9 mouse cellular contexts compared by ENCODE assay signal in the genomic region with DNA sequence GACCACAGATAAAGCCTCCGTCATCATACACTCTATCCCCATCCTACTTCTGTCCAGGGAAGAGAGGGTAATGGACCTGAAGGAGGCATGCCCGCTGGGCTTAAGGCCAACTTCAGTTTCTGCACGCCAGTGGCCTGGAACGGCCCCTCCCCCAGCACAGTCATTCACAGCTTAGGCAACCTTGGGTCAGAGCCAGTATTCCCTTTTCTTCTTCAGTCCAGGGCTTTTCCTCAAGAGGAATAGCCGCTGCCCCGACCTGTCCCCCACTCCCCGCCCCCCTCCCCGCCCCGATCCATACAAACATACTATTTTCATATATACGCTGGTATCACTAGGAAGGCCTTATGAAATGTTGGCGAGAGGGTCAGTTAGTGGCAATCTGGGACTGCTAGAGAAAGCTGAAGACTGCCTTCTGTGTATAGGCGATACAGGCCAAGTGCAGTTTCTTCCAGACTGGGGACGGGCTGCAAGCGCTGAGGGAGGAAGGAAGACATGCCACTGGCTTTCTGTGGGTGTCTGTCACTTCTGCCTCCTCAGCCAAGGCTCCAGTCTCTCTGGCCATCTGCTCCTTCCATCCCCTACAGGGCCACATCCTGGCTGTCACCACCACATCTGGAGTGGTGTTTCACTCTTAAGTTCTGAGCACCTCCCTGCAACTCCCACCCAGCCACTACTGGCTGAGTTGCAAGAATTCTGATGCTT.
DNase-seq lines count a peak whose midpoint lies in the region; ATAC-seq and TF ChIP-seq lines count a peak whose summit lies in the region.
"Had no signal": no experiment of that assay in that cellular context is flagged by ENCODE, and none has a peak within 500 bp of the region (broad histone marks: within the 10 kb centered on the region; RNA-seq: fewer than 3 reads in every experiment).

No protein-coding gene starts in this region.

- no peak for TF ChIP-seq CTCF in heart, postnatal 0 days (IDR thresholded peaks at IDR 0.05; ENCODE audit: low read depth)
- no peak for TF ChIP-seq CTCF in testis, adult 2 months (IDR thresholded peaks at IDR 0.05; ENCODE audit: control insufficient read depth, insufficient read depth, insufficient replicate concordance, low read depth, low read length)

- H3K9me3 ChIP-seq in forebrain, embryonic 15.5 days, result no peaks in the 10 kb centered on the region
- no peaks in the 10 kb centered on the region for H3K9me3 ChIP-seq in forebrain, embryonic 11.5 days (ENCODE audit: control insufficient read depth, low read length)
- no peaks in the 10 kb centered on the region for H3K9me3 ChIP-seq in heart, postnatal 0 days (replicated peaks; ENCODE audit: control insufficient read depth, low read length)

- no peak; the same call in 1 of the 2 replicates for TF ChIP-seq POLR2A in testis, adult 2 months (IDR thresholded peaks at IDR 0.05; ENCODE audit: control insufficient read depth, low read depth, low read length)

- H3K4me1 ChIP-seq in forebrain, embryonic 15.5 days, result peaks cover 36% of the 10 kb centered on the region
- H3K4me1 ChIP-seq in forebrain, embryonic 11.5 days (replicated peaks; ENCODE audit: control insufficient read depth, insufficient read depth, low read length), result peaks cover 4% of the 10 kb centered on the region; the same call in 1 of the 2 replicates
- H3K4me1 ChIP-seq in heart, postnatal 0 days (ENCODE audit: control insufficient read depth, insufficient read depth), result peaks cover 16% of the 10 kb centered on the region; the same call in 1 of the 2 replicates
- H3K4me1 ChIP-seq in testis, adult 2 months (ENCODE audit: control insufficient read depth, insufficient read depth, low read length), result peaks cover 27% of the 10 kb centered on the region

- no peak for TF ChIP-seq EP300 in heart, postnatal 0 days (IDR thresholded peaks at IDR 0.05; ENCODE audit: low read depth)

- 0 out of 2 replicates have a peak, but pooled peaks cover 3% of the 10 kb centered on the region for H3K27me3 ChIP-seq in forebrain, embryonic 15.5 days
- H3K27me3 ChIP-seq in forebrain, embryonic 11.5 days (ENCODE audit: control insufficient read depth, insufficient read depth, low read length), result no peaks in the 10 kb centered on the region
- peaks cover 11% of the 10 kb centered on the region; the same call in 1 of the 2 replicates for H3K27me3 ChIP-seq in heart, postnatal 0 days (ENCODE audit: control insufficient read depth, insufficient read depth, low read length)
- H3K27me3 ChIP-seq in testis, adult 2 months (ENCODE audit: control insufficient read depth, insufficient read depth, low read length), result no peaks in the 10 kb centered on the region

- no peak overlapping the region; the same call in 1 of the 2 replicates for H3K27ac ChIP-seq in forebrain, embryonic 15.5 days (replicated peaks)
- no peak overlapping the region for H3K27ac ChIP-seq in forebrain, embryonic 11.5 days (ENCODE audit: low read depth, low read length)
- H3K27ac ChIP-seq in heart, postnatal 0 days (ENCODE audit: low read depth), result no peak overlapping the region
- peak overlapping the region; percentile 76 for H3K27ac ChIP-seq in testis, adult 2 months (ENCODE audit: control insufficient read depth, insufficient read depth, low read depth, low read length)
- H3K27ac ChIP-seq: liver, embryonic 14.5 days had no signal

- H3K4me3 ChIP-seq in forebrain, embryonic 15.5 days, result no peak overlapping the region
- H3K4me3 ChIP-seq in forebrain, embryonic 11.5 days (ENCODE audit: low read depth, low read length), result no peak overlapping the region
- H3K4me3 ChIP-seq in heart, postnatal 0 days (ENCODE audit: low read depth, low read length), result no peak overlapping the region
- H3K4me3 ChIP-seq in testis, adult 2 months (ENCODE audit: control insufficient read depth, low read depth, low read length), result no peak overlapping the region

- no peak for DNase-seq in forebrain, embryonic 11.5 days (ENCODE audit: low spot score)
- peak; percentile 27 to 58 for DNase-seq in adrenal gland, postnatal 4 days (ENCODE audit: low spot score in 2 of 2)
- peak; percentile 42 for DNase-seq in heart, postnatal 0 days (ENCODE audit: low spot score)
- DNase-seq in kidney, postnatal 14 days, result peak; percentile 97
- peak; percentile 87 for DNase-seq in lung, postnatal 36 days

- ATAC-seq in forebrain, embryonic 15.5 days (replicated peaks), result peak; percentile 44; the same call in 1 of the 2 replicates
- ATAC-seq in forebrain, embryonic 11.5 days (replicated peaks; ENCODE audit: low FRiP score), result no peak
- peak; percentile 49; the same call in 1 of the 2 replicates for ATAC-seq in heart, postnatal 0 days (ENCODE audit: insufficient read depth, low read depth)
- no peak for ATAC-seq in erythroblast, adult 5-6 weeks (replicated peaks; ENCODE audit: low FRiP score, poor library complexity, severe bottlenecking)

- H3K4me2 ChIP-seq in forebrain, embryonic 15.5 days (replicated peaks), result peak overlapping the region; percentile 14
- H3K4me2 ChIP-seq in forebrain, embryonic 11.5 days (ENCODE audit: low read depth, low read length, severe bottlenecking), result no peak overlapping the region
- 0 out of 2 replicates have a peak overlapping the region, but pooled peaks have one; percentile 24 for H3K4me2 ChIP-seq in heart, postnatal 0 days (ENCODE audit: low read depth, low read length)

- 29% methylated on average over 14 of the region's 14 CpGs for WGBS in forebrain, embryonic 15.5 days
- WGBS in forebrain, embryonic 11.5 days, result 60% methylated on average over 14 of the region's 14 CpGs
- WGBS in heart, postnatal 0 days, result 29% methylated on average over 14 of the region's 14 CpGs

- no peaks in the 10 kb centered on the region for H3K36me3 ChIP-seq in forebrain, embryonic 15.5 days
- H3K36me3 ChIP-seq in forebrain, embryonic 11.5 days (ENCODE audit: control insufficient read depth, insufficient read depth, low read length), result no peaks in the 10 kb centered on the region
- no peaks in the 10 kb centered on the region for H3K36me3 ChIP-seq in heart, postnatal 0 days (replicated peaks; ENCODE audit: control insufficient read depth, insufficient read depth, low read length)
- H3K36me3 ChIP-seq in testis, adult 2 months (ENCODE audit: control insufficient read depth, insufficient read depth, low read length), result no peaks in the 10 kb centered on the region

- H3K9ac ChIP-seq in forebrain, embryonic 15.5 days (replicated peaks), result no peak overlapping the region
- H3K9ac ChIP-seq in forebrain, embryonic 11.5 days (ENCODE audit: low read length), result no peak overlapping the region
- no peak overlapping the region for H3K9ac ChIP-seq in heart, postnatal 0 days (replicated peaks; ENCODE audit: low read depth, low read length)
- H3K9ac ChIP-seq: liver, embryonic 14.5 days had no signal

Comparison
In these comparisons a context has a peak if more than half of its experiments do, and no peak if none do; other contexts are left out.
1. ATAC-seq: peak in forebrain, embryonic 15.5 days (single experiment) and heart, postnatal 0 days (single experiment); none in forebrain, embryonic 11.5 days (single experiment) and erythroblast, adult 5-6 weeks (single experiment).